In genomic region chr6:112494620-112495081, GRCm38 (mm10) we compare ENCODE assay signal across 9 mouse cellular contexts. TPM values are rescaled to one million over a fixed set of nuclear protein-coding genes. Genes with fewer than 3 reads are reported as not detected.
DNase-seq lines count a peak whose midpoint lies in the region; ATAC-seq and TF ChIP-seq lines count a peak whose summit lies in the region.
"Had no signal": no experiment of that assay in that cellular context is flagged by ENCODE, and none has a peak within 500 bp of the region (broad histone marks: within the 10 kb centered on the region; RNA-seq: fewer than 3 reads in every experiment).

No protein-coding gene starts in this region.

- WGBS in midbrain, embryonic 15.5 days, result 39% methylated on average over 10 of the region's 10 CpGs

- no peak overlapping the region for H3K27ac ChIP-seq in layer of hippocampus, adult 2 months
- H3K27ac ChIP-seq in midbrain, embryonic 15.5 days, result no peak overlapping the region

- no peak overlapping the region for H3K4me3 ChIP-seq in layer of hippocampus, adult 2 months
- no peak overlapping the region for H3K4me3 ChIP-seq in midbrain, embryonic 15.5 days

- peaks cover 11% of the 10 kb centered on the region for H3K4me1 ChIP-seq in midbrain, embryonic 15.5 days

- DNase-seq in layer of hippocampus, adult 2 months (ENCODE audit: low spot score in 2 of 2), result no peak
- no peak for DNase-seq in layer of hippocampus, adult 8-10 months (ENCODE audit: low spot score in 2 of 2)
- peak; percentile 78 for DNase-seq in adrenal gland, adult 8-10 months
- peak; percentile 52 for DNase-seq in embryo, embryonic 11 days
- DNase-seq in kidney, postnatal 25 days, result peak; percentile 30 to 72
- DNase-seq in frontal cortex, postnatal 36 days (ENCODE audit: low spot score in 2 of 2), result no peak
- DNase-seq in T-cell, adult 2 months (ENCODE audit: low spot score), result no peak

- H3K9ac ChIP-seq in midbrain, embryonic 15.5 days, result no peak overlapping the region

- H3K27me3 ChIP-seq in midbrain, embryonic 15.5 days (replicated peaks), result peaks cover 11% of the 10 kb centered on the region

- peak; percentile 45 for TF ChIP-seq CTCF in layer of hippocampus, adult 2 months (conservative IDR thresholded peaks at IDR 0.05)

- H3K9me3 ChIP-seq in midbrain, embryonic 15.5 days, result no peaks in the 10 kb centered on the region

- H3K36me3 ChIP-seq in midbrain, embryonic 15.5 days (replicated peaks), result no peaks in the 10 kb centered on the region

- ATAC-seq in midbrain, embryonic 15.5 days (replicated peaks), result no peak
- ATAC-seq: inflammation-experienced regulatory T-cells, adult 6 months had no signal

- no peak overlapping the region for H3K4me2 ChIP-seq in midbrain, embryonic 15.5 days

RNA-seq across cellular contexts. Expression of gene Oxtr, which starts 4.9 kb away (rescaled TPM):
- 1 to 10 TPM; 5.5 to 6.9 TPM for total RNA-seq in layer of hippocampus, adult 2 months (2021)
- total RNA-seq in layer of hippocampus, adult 8-10 months (2022), result 1 to 10 TPM; 4.9 to 7.6 (median 6.0) TPM
- 100 to 1,000 TPM in 2 of 4 experiments, 10 to 100 TPM in 2; 15.5 to 261 (median 124) TPM for total RNA-seq in adrenal gland, adult 8-10 months (2022)
- 1.6 and 1.9 TPM in 2 replicates for polyA plus RNA-seq in midbrain, embryonic 15.5 days (2015; fragmentation: Nextera tagmentation; extraction: Ambion mirVana)
- polyA plus RNA-seq: inflammation-experienced regulatory T-cells, adult 6 months had no signal

RNA-seq across cellular contexts. Expression of gene Cav3, which starts 35.3 kb away (rescaled TPM):
- total RNA-seq in layer of hippocampus, adult 2 months (2021), result under 1 TPM; 0.52 to 0.74 TPM
- 1 to 10 TPM in 1 of 4 experiments, under 1 TPM in 3; 0.37 to 1.0 (median 0.43) TPM for total RNA-seq in layer of hippocampus, adult 8-10 months (2022)
- not detected for total RNA-seq in adrenal gland, adult 8-10 months (2022)
- polyA plus RNA-seq in midbrain, embryonic 15.5 days (2015; fragmentation: Nextera tagmentation; extraction: Ambion mirVana), result 0.29 TPM in 1 of 2 replicates, not detected in the other
- polyA plus RNA-seq: inflammation-experienced regulatory T-cells, adult 6 months had no signal

Comparison
In these comparisons a context has a peak if more than half of its experiments do, and no peak if none do; other contexts are left out.
1. DNase-seq: peak in adrenal gland, adult 8-10 months (single experiment), embryo, embryonic 11 days (single experiment) and kidney, postnatal 25 days (2 of 2); none in layer of hippocampus, adult 2 months (0 of 2), layer of hippocampus, adult 8-10 months (0 of 2), frontal cortex, postnatal 36 days (0 of 2) and T-cell, adult 2 months (single experiment).